Mouse (Mus musculus): ENCODE data around the gene Mypn. TPM values are rescaled to one million over a fixed set of nuclear protein-coding genes. Genes with fewer than 3 reads are reported as not detected.

Mypn gene
- polyA plus RNA-seq, 1 experiment from 2014 or later = 0.05 TPM

DNA sequence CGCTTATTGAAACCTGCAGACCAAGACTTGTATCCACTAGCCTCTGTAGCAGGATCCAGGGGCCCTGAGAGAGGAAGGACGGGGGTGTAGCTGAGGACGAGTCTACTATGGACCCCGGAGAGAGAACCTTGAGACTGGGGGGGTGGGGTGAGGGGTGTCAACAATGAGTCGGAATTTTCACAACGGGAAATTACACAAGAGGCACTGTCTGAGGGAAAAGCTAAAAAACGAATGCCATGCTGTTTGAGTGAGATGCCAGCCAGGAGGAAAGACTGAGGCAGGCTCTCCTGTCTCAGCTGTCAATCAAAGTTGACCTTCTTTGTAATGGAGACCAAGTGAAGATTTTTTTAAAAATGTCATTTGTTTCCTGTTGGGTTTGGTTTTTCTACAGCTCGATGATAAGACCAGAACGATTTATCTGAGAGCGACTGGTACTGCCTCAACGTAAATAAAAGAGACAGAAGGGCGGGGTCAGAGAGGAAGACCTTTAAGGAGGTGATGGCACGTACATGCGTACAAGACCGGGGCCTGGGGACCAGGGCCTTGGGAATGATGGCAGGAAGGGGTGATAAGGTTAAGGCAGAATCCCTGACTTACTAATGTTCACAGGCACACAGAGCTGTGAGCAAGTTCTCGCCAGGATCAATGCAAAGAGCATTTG lies 37.9 kb downstream of the Mypn start:
- Histone ChIP-seq H3K4me3 (replicated peaks) (no peak overlapping the region), H3K36me3 (no peaks in the 10 kb centered on the region), H3K27me3 (no peaks in the 10 kb centered on the region), H3K9me3 (no peaks in the 10 kb centered on the region), H3K4me2 (replicated peaks) (no peak overlapping the region), H3K27ac (no peak overlapping the region), H3K9ac (replicated peaks) (no peak overlapping the region), H3K4me1 (replicated peaks) (no peaks in the 10 kb centered on the region)
- ATAC-seq = no peak
- 90% methylated on average over 16 of the region's 16 CpGs for WGBS

GRCm38 (mm10) chr10:63161240-63161639 lies 42.5 kb downstream of the Mypn start:
- Histone ChIP-seq H3K4me3 (replicated peaks) (no peak overlapping the region), H3K9me3 (no peaks in the 10 kb centered on the region), H3K9ac (replicated peaks) (no peak overlapping the region), H3K4me1 (replicated peaks) (no peaks in the 10 kb centered on the region), H3K4me2 (replicated peaks) (no peak overlapping the region), H3K27me3 (no peaks in the 10 kb centered on the region), H3K27ac (no peak overlapping the region), H3K36me3 (no peaks in the 10 kb centered on the region)
- 75% methylated on average over 5 of the region's 5 CpGs for WGBS
- no peak for ATAC-seq

GRCm38 (mm10) chr10:63160671-63161070 lies 43.1 kb downstream of the Mypn start:
- Histone ChIP-seq H3K4me2 (replicated peaks) (no peak overlapping the region), H3K9me3 (no peaks in the 10 kb centered on the region), H3K36me3 (no peaks in the 10 kb centered on the region), H3K27me3 (no peaks in the 10 kb centered on the region), H3K9ac (replicated peaks) (no peak overlapping the region), H3K4me3 (replicated peaks) (no peak overlapping the region), H3K27ac (no peak overlapping the region), H3K4me1 (replicated peaks) (no peaks in the 10 kb centered on the region)
- ATAC-seq = no peak
- WGBS = 73% methylated on average over 12 of the region's 12 CpGs

DNA sequence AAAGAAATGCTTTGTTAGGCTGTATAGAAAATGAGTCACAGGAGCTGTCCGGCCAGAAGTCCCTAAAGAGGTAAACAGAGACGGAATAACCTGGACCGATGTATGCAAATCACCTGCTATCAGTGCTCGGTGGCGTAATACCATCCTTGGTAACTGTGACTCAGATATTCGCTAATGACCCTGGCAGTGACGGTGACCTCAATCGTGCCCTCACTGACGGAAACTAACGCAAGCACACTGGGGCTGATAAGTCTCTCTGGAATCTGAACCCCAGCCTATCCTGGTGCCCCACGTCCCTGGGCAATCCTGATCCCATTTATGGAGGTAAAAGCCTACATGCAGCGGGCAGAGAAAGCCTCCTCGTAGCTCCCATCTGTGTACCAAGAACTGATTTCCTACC lies 45.6 kb downstream of the Mypn start:
- H3K36me3 ChIP-seq = no peaks in the 10 kb centered on the region
- H3K9ac ChIP-seq (replicated peaks) = no peak overlapping the region
- no peak overlapping the region for H3K4me3 ChIP-seq (replicated peaks)
- no peak overlapping the region for H3K4me2 ChIP-seq (replicated peaks)
- H3K27ac ChIP-seq = no peak overlapping the region
- 84% methylated on average over 13 of the region's 13 CpGs for WGBS
- H3K4me1 ChIP-seq (replicated peaks) = no peaks in the 10 kb centered on the region
- H3K27me3 ChIP-seq = no peaks in the 10 kb centered on the region
- no peaks in the 10 kb centered on the region for H3K9me3 ChIP-seq
- ATAC-seq = no peak

GRCm38 (mm10) chr10:63157491-63157890 lies 46.3 kb downstream of the Mypn start:
- WGBS = 84% methylated on average over 4 of the region's 4 CpGs
- ATAC-seq = no peak
- Histone ChIP-seq H3K9me3 (no peaks in the 10 kb centered on the region), H3K4me1 (replicated peaks) (no peaks in the 10 kb centered on the region), H3K27me3 (no peaks in the 10 kb centered on the region), H3K27ac (no peak overlapping the region), H3K36me3 (no peaks in the 10 kb centered on the region), H3K9ac (replicated peaks) (no peak overlapping the region), H3K4me3 (replicated peaks) (no peak overlapping the region), H3K4me2 (replicated peaks) (no peak overlapping the region)

DNA sequence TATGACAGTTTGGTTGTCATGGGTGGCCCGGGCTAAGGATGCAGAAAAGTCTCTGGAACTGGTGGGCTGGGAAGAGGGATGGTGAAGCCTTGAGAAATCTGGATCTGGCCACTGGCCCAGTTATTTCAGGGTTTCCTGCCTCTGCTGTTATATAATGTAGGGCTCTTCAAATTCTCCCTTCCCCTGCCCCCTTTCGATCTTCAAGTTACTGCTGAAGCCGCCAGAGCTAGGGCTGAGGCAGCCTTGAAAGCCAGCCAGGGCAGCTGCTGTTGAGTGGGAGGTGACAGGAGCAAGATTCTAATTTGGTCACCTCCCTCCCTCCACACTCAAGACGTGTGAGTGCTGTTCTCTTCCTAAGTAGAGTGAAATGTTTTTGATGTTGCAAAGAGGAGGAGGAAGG lies 46.8 kb downstream of the Mypn start:
- no peak for ATAC-seq
- WGBS = 80% methylated on average over 4 of the region's 4 CpGs

DNA sequence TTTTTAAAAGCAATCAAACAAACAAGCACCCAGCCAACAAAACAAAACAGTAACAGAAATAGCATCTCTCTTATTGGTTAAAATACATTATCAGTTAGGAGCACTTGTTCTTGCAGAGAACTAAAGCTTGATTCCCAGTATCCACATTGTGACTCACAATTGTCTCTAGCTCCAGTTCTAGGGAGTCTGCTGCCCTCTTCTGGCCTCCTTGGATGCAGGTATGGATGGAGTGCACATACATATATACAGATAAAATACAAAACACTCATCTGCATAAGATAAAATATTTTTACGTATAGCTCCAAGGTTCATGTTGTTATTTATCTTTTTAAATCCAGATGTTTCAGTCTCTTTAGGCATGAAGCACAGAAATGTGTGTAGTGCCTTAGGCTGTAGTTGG lies 47.4 kb downstream of the Mypn start:
- 95% methylated on average over 1 of the region's 1 CpGs for WGBS
- no peak for ATAC-seq
- no peaks in the 10 kb centered on the region for H3K36me3 ChIP-seq
- no peaks in the 10 kb centered on the region for H3K4me1 ChIP-seq (replicated peaks)
- H3K4me3 ChIP-seq (replicated peaks) = no peak overlapping the region
- no peaks in the 10 kb centered on the region for H3K27me3 ChIP-seq
- H3K27ac ChIP-seq = no peak overlapping the region
- no peaks in the 10 kb centered on the region for H3K9me3 ChIP-seq
- H3K4me2 ChIP-seq (replicated peaks) = no peak overlapping the region
- H3K9ac ChIP-seq (replicated peaks) = no peak overlapping the region

More for the DNA sequence above, 46.8 kb downstream of the Mypn start:
- H3K4me2 ChIP-seq (replicated peaks) = no peak overlapping the region
- H3K9ac ChIP-seq (replicated peaks) = no peak overlapping the region
- no peaks in the 10 kb centered on the region for H3K4me1 ChIP-seq (replicated peaks)
- H3K27ac ChIP-seq = no peak overlapping the region
- H3K36me3 ChIP-seq = no peaks in the 10 kb centered on the region
- H3K9me3 ChIP-seq = no peaks in the 10 kb centered on the region
- no peaks in the 10 kb centered on the region for H3K27me3 ChIP-seq
- H3K4me3 ChIP-seq (replicated peaks) = no peak overlapping the region

GRCm38 (mm10) chr10:63155668-63156350 lies 47.9 kb downstream of the Mypn start:
- Histone ChIP-seq H3K27me3 (no peaks in the 10 kb centered on the region), H3K9me3 (no peaks in the 10 kb centered on the region), H3K9ac (replicated peaks) (no peak overlapping the region), H3K27ac (no peak overlapping the region), H3K4me1 (replicated peaks) (no peaks in the 10 kb centered on the region), H3K36me3 (no peaks in the 10 kb centered on the region), H3K4me2 (replicated peaks) (no peak overlapping the region), H3K4me3 (replicated peaks) (no peak overlapping the region)
- 79% methylated on average over 4 of the region's 4 CpGs for WGBS
- no peak for ATAC-seq

DNA sequence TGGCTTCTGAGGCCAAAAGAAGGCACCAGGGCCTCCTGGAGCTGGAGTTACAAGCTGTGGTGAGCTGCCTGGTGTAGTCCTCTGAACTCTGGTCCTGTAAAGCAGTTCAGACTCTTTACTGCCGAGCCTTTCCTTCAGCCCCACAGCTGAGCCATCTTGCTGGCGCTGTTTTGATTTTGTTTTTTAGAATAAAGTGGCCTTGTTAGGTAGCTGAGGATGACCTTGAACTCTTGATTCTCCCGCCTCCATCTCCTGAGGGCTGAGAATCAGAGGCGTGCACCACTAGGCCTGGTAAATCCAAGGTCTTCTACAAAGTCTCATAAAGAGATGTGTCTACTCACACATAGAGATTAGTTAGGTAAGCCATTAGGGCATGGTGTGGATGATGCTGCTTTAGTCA lies 49.0 kb downstream of the Mypn start:
- Histone ChIP-seq H3K4me3 (replicated peaks) (no peak overlapping the region), H3K4me1 (replicated peaks) (no peaks in the 10 kb centered on the region), H3K27ac (no peak overlapping the region), H3K36me3 (no peaks in the 10 kb centered on the region), H3K9ac (replicated peaks) (no peak overlapping the region), H3K27me3 (no peaks in the 10 kb centered on the region), H3K4me2 (replicated peaks) (no peak overlapping the region), H3K9me3 (no peaks in the 10 kb centered on the region)
- 82% methylated on average over 4 of the region's 4 CpGs for WGBS
- no peak for ATAC-seq

DNA sequence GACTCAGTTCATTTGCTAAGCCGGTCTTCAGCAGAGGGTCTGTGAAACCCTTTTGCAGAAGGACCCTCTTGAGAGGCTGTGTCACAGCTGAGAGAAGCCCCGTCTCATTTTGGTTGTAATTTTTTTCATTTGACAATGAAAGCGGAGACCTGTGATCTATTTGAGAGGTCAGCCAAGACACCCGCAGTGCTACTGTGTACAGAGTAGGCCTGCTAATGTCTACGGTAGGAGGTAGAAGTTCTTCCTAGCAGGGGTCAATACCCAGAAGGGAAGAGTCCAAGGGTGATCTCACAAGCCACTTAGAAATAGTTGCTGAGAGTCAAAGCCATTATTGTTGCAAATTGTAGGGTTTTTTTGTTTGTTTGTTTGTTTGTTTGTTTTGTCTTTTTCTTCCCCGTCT lies 49.5 kb downstream of the Mypn start:
- Histone ChIP-seq H3K9me3 (no peaks in the 10 kb centered on the region), H3K4me2 (replicated peaks) (no peak overlapping the region), H3K4me1 (replicated peaks) (no peaks in the 10 kb centered on the region), H3K4me3 (replicated peaks) (no peak overlapping the region), H3K27ac (no peak overlapping the region), H3K9ac (replicated peaks) (no peak overlapping the region), H3K36me3 (no peaks in the 10 kb centered on the region), H3K27me3 (no peaks in the 10 kb centered on the region)
- 82% methylated on average over 6 of the region's 6 CpGs for WGBS
- ATAC-seq = no peak

DNA sequence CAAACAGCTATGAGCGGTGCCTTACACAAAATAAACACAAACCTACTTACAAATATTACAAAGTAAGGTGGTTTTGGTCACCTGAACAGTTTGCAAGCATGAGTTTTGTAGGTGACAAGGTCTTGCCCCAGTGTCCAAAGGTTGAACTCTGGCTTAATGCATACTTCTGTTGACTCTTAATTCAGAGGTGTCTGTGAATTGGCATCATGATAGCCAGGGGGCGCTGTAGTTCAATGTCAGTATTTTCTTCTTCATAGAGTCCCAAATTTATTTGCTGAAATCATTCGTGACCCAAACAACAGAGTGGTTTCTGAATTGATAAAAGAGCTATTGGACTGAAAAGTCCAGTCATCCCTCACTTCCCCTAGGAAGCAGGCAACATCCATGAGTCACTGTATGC lies 50.2 kb downstream of the Mypn start:
- no peak overlapping the region for H3K4me2 ChIP-seq (replicated peaks)
- H3K27ac ChIP-seq = no peak overlapping the region
- ATAC-seq = no peak
- no peaks in the 10 kb centered on the region for H3K9me3 ChIP-seq
- no peaks in the 10 kb centered on the region for H3K4me1 ChIP-seq (replicated peaks)
- 39% methylated on average over 3 of the region's 3 CpGs for WGBS
- H3K4me3 ChIP-seq (replicated peaks) = no peak overlapping the region
- no peaks in the 10 kb centered on the region for H3K27me3 ChIP-seq
- no peaks in the 10 kb centered on the region for H3K36me3 ChIP-seq
- H3K9ac ChIP-seq (replicated peaks) = no peak overlapping the region

DNA sequence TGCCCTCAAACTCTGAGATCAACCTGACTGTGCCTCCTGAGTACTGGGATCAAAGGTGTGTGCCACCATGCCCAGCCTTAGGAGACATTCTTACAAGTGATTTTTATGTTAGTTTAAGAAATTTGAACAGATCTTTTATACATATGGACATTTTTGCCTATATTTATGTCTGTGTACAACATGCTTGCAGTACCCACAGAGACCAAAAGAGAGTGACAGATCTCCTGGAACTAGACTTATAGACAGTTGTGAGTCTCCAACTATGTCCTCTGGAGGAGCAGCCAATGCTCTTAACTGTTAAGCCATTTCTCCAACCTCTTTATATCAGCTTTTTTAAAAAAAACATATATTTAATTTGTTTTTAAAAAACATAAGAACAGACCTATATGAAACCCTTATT lies 51.4 kb downstream of the Mypn start:
- no peaks in the 10 kb centered on the region for H3K9me3 ChIP-seq
- no peak overlapping the region for H3K4me2 ChIP-seq (replicated peaks)
- H3K9ac ChIP-seq (replicated peaks) = no peak overlapping the region
- no peak overlapping the region for H3K4me3 ChIP-seq (replicated peaks)
- H3K36me3 ChIP-seq = no peaks in the 10 kb centered on the region
- no peaks in the 10 kb centered on the region for H3K4me1 ChIP-seq (replicated peaks)
- no peak overlapping the region for H3K27ac ChIP-seq
- no peaks in the 10 kb centered on the region for H3K27me3 ChIP-seq
- ATAC-seq = no peak

GRCm38 (mm10) chr10:63142660-63143059 lies 61.1 kb downstream of the Mypn start:
- Histone ChIP-seq H3K4me3 (replicated peaks) (no peak overlapping the region), H3K27me3 (no peaks in the 10 kb centered on the region), H3K9ac (replicated peaks) (no peak overlapping the region), H3K27ac (no peak overlapping the region), H3K4me2 (replicated peaks) (no peak overlapping the region), H3K4me1 (replicated peaks) (no peaks in the 10 kb centered on the region), H3K9me3 (no peaks in the 10 kb centered on the region), H3K36me3 (no peaks in the 10 kb centered on the region)
- WGBS = 90% methylated on average over 13 of the region's 13 CpGs
- ATAC-seq = no peak

Measured in midbrain, embryonic 13.5 days (tissue).